Mouse (Mus musculus) hindbrain, embryonic 13.5 days (tissue): ENCODE data around the gene Ampd3. TPM values are rescaled to one million over a fixed set of nuclear protein-coding genes. Genes with fewer than 3 reads are reported as not detected.
A peak's percentile ranks its signal among the peaks of the same experiment; 100 is the strongest.

ENCODE experiments used
- ATAC-seq: fragments of 200-750 bp; cut with Nextera tagmentation; 2 replicates; pipeline ENCODE4 v1.8.0; 2017; ENCODE audit warnings: moderate TSS enrichment; ENCODE audit not compliant: low FRiP score
- H3K27ac ChIP-seq: fragments of 300-500 bp; sonication (generic); 2 replicates; pipeline ENCODE4 v1.5.1; 2015; ENCODE audit warnings: inconsistent platforms, mild to moderate bottlenecking, moderate library complexity
- H3K27me3 ChIP-seq: fragments of 300-500 bp; sonication (generic); 2 replicates; pipeline ENCODE4 v1.6.1; 2015; ENCODE audit warnings: mild to moderate bottlenecking, inconsistent platforms
- H3K36me3 ChIP-seq: fragments of 300-500 bp; sonication (generic); 2 replicates; pipeline ENCODE4 v1.6.1; 2015; ENCODE audit warnings: mild to moderate bottlenecking, inconsistent platforms
- H3K4me1 ChIP-seq: fragments of 300-500 bp; sonication (generic); replicated peaks from 2 replicates; pipeline ENCODE4 v1.6.1; 2015; ENCODE audit warnings: inconsistent platforms
- H3K4me2 ChIP-seq: fragments of 300-500 bp; sonication (generic); 2 replicates; pipeline ENCODE4 v1.6.1; 2015; ENCODE audit warnings: inconsistent platforms, mild to moderate bottlenecking, moderate library complexity
- H3K4me3 ChIP-seq: fragments of 300-500 bp; sonication (generic); 2 replicates; pipeline ENCODE4 v1.5.1; 2015; ENCODE audit warnings: mild to moderate bottlenecking, inconsistent platforms
- H3K9ac ChIP-seq: fragments of 300-500 bp; sonication (generic); 2 replicates; pipeline ENCODE4 v1.6.1; 2015; ENCODE audit warnings: mild to moderate bottlenecking, inconsistent platforms
- H3K9me3 ChIP-seq: fragments of 300-500 bp; sonication (generic); 2 replicates; pipeline ENCODE4 v1.6.1; 2016; ENCODE audit warnings: inconsistent platforms
- WGBS: fragments of 180-500 bp; shearing (Covaris S2); methylation state at CpG from one replicate; pipeline ENCODE4 v1.1.7; 2015; 5-methylcytosine and 5-hydroxymethylcytosine counted together
- polyA plus RNA-seq: library from polyadenylated mRNA; unstranded; fragments of >200 nt; fragmentation: Nextera tagmentation; extraction: Ambion mirVana; gene quantifications from 2 replicates; pipeline ENCODE4 v1.2.1, GENCODE M21; 2015

Ampd3 gene
- polyA plus RNA-seq, 1 experiment from 2014 or later: 4.9 TPM

- WGBS: 76% methylated on average over 6 of the region's 6 CpGs
- no peak overlapping the region for H3K4me2 ChIP-seq
- H3K27me3 ChIP-seq: no peaks in the 10 kb centered on the region
- H3K27ac ChIP-seq: no peak overlapping the region
- no peak overlapping the region for H3K4me3 ChIP-seq
- H3K9me3 ChIP-seq: no peaks in the 10 kb centered on the region
- no peak for ATAC-seq
- no peaks in the 10 kb centered on the region for H3K36me3 ChIP-seq
- peaks cover 4% of the 10 kb centered on the region; the same call in 1 of the 2 replicates for H3K4me1 ChIP-seq
- no peak overlapping the region for H3K9ac ChIP-seq
These were observed 19.3 kb downstream of the Ampd3 start for GRCm38 (mm10) chr7:110787310-110787709.

GRCm38 (mm10) chr7:110790878-110791277 is 22.9 kb downstream of the Ampd3 start:
- no peaks in the 10 kb centered on the region for H3K4me1 ChIP-seq
- no peak overlapping the region for H3K4me2 ChIP-seq
- H3K36me3 ChIP-seq: no peaks in the 10 kb centered on the region
- no peak for ATAC-seq
- WGBS: 92% methylated on average over 8 of the region's 8 CpGs
- H3K9me3 ChIP-seq: no peaks in the 10 kb centered on the region
- no peak overlapping the region for H3K27ac ChIP-seq
- 0 out of 2 replicates have a peak, but pooled peaks cover 2% of the 10 kb centered on the region for H3K27me3 ChIP-seq
- no peak overlapping the region for H3K9ac ChIP-seq
- no peak overlapping the region for H3K4me3 ChIP-seq

- ATAC-seq: no peak
- Histone ChIP-seq H3K27me3 (0 out of 2 replicates have a peak, but pooled peaks cover 2% of the 10 kb centered on the region), H3K4me1 (no peaks in the 10 kb centered on the region), H3K4me2 (no peak overlapping the region), H3K36me3 (no peaks in the 10 kb centered on the region), H3K9me3 (no peaks in the 10 kb centered on the region), H3K27ac (no peak overlapping the region), H3K4me3 (no peak overlapping the region), H3K9ac (no peak overlapping the region)
- WGBS: 89% methylated on average over 5 of the region's 5 CpGs
These were observed 24.2 kb downstream of the Ampd3 start for GRCm38 (mm10) chr7:110792201-110792600.

GRCm38 (mm10) chr7:110792834-110793233 is 24.8 kb downstream of the Ampd3 start:
- Histone ChIP-seq H3K27ac (no peak overlapping the region), H3K9me3 (no peaks in the 10 kb centered on the region), H3K27me3 (0 out of 2 replicates have a peak, but pooled peaks cover 2% of the 10 kb centered on the region), H3K4me3 (no peak overlapping the region), H3K9ac (no peak overlapping the region), H3K4me1 (no peaks in the 10 kb centered on the region), H3K4me2 (no peak overlapping the region), H3K36me3 (no peaks in the 10 kb centered on the region)
- WGBS: 92% methylated on average over 2 of the region's 2 CpGs
- no peak for ATAC-seq

GRCm38 (mm10) chr7:110794722-110795121 is 26.7 kb downstream of the Ampd3 start:
- WGBS: 76% methylated on average over 4 of the region's 4 CpGs
- no peak overlapping the region for H3K9ac ChIP-seq

GRCm38 (mm10) chr7:110796367-110797051 is 28.5 kb downstream of the Ampd3 start:
- Histone ChIP-seq H3K27me3 (0 out of 2 replicates have a peak, but pooled peaks cover 2% of the 10 kb centered on the region), H3K36me3 (no peaks in the 10 kb centered on the region), H3K9ac (no peak overlapping the region), H3K9me3 (no peaks in the 10 kb centered on the region), H3K4me3 (no peak overlapping the region), H3K4me1 (0 out of 2 replicates have a peak, but pooled peaks cover 4% of the 10 kb centered on the region), H3K4me2 (no peak overlapping the region), H3K27ac (no peak overlapping the region)
- 72% methylated on average over 12 of the region's 12 CpGs for WGBS
- no peak for ATAC-seq

More at GRCm38 (mm10) chr7:110794722-110795121, 26.7 kb downstream of the Ampd3 start:
- Histone ChIP-seq H3K4me2 (no peak overlapping the region), H3K4me1 (no peaks in the 10 kb centered on the region), H3K27ac (no peak overlapping the region), H3K36me3 (no peaks in the 10 kb centered on the region), H3K27me3 (0 out of 2 replicates have a peak, but pooled peaks cover 2% of the 10 kb centered on the region), H3K9me3 (no peaks in the 10 kb centered on the region), H3K4me3 (no peak overlapping the region)
- no peak for ATAC-seq

- Histone ChIP-seq H3K4me3 (no peak overlapping the region), H3K4me2 (no peak overlapping the region), H3K27ac (no peak overlapping the region), H3K4me1 (0 out of 2 replicates have a peak, but pooled peaks cover 4% of the 10 kb centered on the region), H3K27me3 (0 out of 2 replicates have a peak, but pooled peaks cover under 1% of the 10 kb centered on the region), H3K9me3 (no peaks in the 10 kb centered on the region), H3K36me3 (no peaks in the 10 kb centered on the region), H3K9ac (no peak overlapping the region)
- no peak for ATAC-seq
- WGBS: 85% methylated on average over 11 of the region's 11 CpGs
These were observed 29.9 kb downstream of the Ampd3 start for GRCm38 (mm10) chr7:110797722-110798409.

- H3K9ac ChIP-seq: no peak overlapping the region
- H3K36me3 ChIP-seq: no peaks in the 10 kb centered on the region
- H3K4me3 ChIP-seq: no peak overlapping the region
- H3K27me3 ChIP-seq: no peaks in the 10 kb centered on the region
- no peaks in the 10 kb centered on the region for H3K9me3 ChIP-seq
- no peak overlapping the region for H3K27ac ChIP-seq
- no peak overlapping the region for H3K4me2 ChIP-seq
- no peak for ATAC-seq
- WGBS: 1% methylated on average over 4 of the region's 4 CpGs
- H3K4me1 ChIP-seq: peaks cover 10% of the 10 kb centered on the region; the same call in 1 of the 2 replicates
These were observed 33.0 kb downstream of the Ampd3 start for GRCm38 (mm10) chr7:110801028-110801427.

- WGBS: 93% methylated on average over 10 of the region's 10 CpGs
- Histone ChIP-seq H3K27me3 (no peaks in the 10 kb centered on the region), H3K4me2 (no peak overlapping the region), H3K4me1 (peaks cover 10% of the 10 kb centered on the region; the same call in 1 of the 2 replicates), H3K4me3 (no peak overlapping the region), H3K9me3 (no peaks in the 10 kb centered on the region), H3K27ac (no peak overlapping the region), H3K9ac (no peak overlapping the region), H3K36me3 (no peaks in the 10 kb centered on the region)
- ATAC-seq: no peak
These were observed 35.1 kb downstream of the Ampd3 start for GRCm38 (mm10) chr7:110803131-110803530.

GRCm38 (mm10) chr7:110804266-110804665 is 36.3 kb downstream of the Ampd3 start:
- WGBS: 74% methylated on average over 3 of the region's 3 CpGs
- peak; percentile 49; the same call in 1 of the 2 replicates for ATAC-seq
- no peaks in the 10 kb centered on the region for H3K9me3 ChIP-seq

GRCm38 (mm10) chr7:110807460-110808030 is 39.5 kb downstream of the Ampd3 start:
- no peak overlapping the region for H3K4me3 ChIP-seq
- H3K9me3 ChIP-seq: no peaks in the 10 kb centered on the region
- no peak overlapping the region for H3K4me2 ChIP-seq
- WGBS: 91% methylated on average over 13 of the region's 13 CpGs
- H3K9ac ChIP-seq: no peak overlapping the region
- H3K27me3 ChIP-seq: no peaks in the 10 kb centered on the region
- H3K4me1 ChIP-seq: peaks cover 15% of the 10 kb centered on the region; the same call in 1 of the 2 replicates
- no peak for ATAC-seq
- no peak overlapping the region for H3K27ac ChIP-seq
- H3K36me3 ChIP-seq: peaks cover 3% of the 10 kb centered on the region; the same call in 1 of the 2 replicates

More at GRCm38 (mm10) chr7:110804266-110804665, 36.3 kb downstream of the Ampd3 start:
- Histone ChIP-seq H3K4me1 (peaks cover 13% of the 10 kb centered on the region; the same call in 1 of the 2 replicates), H3K4me3 (no peak overlapping the region), H3K27ac (no peak overlapping the region), H3K4me2 (no peak overlapping the region), H3K36me3 (no peaks in the 10 kb centered on the region), H3K27me3 (no peaks in the 10 kb centered on the region), H3K9ac (0 out of 2 replicates have a peak overlapping the region, but pooled peaks have one; percentile 10)

GRCm38 (mm10) chr7:110808962-110809361 is 41.0 kb downstream of the Ampd3 start:
- H3K9ac ChIP-seq: peak overlapping the region; percentile 35; the same call in 1 of the 2 replicates
- H3K4me1 ChIP-seq: peaks cover 15% of the 10 kb centered on the region; the same call in 1 of the 2 replicates
- no peak for ATAC-seq
- H3K36me3 ChIP-seq: peaks cover 3% of the 10 kb centered on the region; the same call in 1 of the 2 replicates
- H3K27me3 ChIP-seq: no peaks in the 10 kb centered on the region
- H3K27ac ChIP-seq: no peak overlapping the region
- H3K9me3 ChIP-seq: no peaks in the 10 kb centered on the region
- no peak overlapping the region for H3K4me2 ChIP-seq
- no peak overlapping the region for H3K4me3 ChIP-seq
- 47% methylated on average over 3 of the region's 3 CpGs for WGBS
